Mouse (Mus musculus): ENCODE measurements around the gene Ptcd2.

The Ptcd2 gene

DNA sequence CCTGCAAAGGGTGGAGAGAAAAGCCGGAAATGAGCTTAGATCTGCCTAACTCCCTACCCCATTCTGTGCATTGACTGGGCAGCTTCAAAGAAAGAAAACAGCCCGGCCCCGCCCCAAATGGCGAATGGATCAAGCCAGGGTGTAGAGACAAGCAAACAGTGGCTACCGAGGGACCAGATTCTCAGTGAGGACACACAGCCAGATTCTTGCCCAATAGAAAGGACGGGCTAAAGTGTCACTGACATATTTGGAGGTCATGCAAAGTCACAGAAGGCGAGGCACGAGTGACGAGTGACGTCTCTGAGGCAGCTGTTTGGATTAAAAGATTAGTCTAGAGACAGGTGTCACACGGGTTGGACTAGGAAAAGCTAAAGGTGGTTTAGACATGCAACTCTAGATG lies 40.1 kb downstream of the Ptcd2 start:
- no peak for DNase-seq

DNA sequence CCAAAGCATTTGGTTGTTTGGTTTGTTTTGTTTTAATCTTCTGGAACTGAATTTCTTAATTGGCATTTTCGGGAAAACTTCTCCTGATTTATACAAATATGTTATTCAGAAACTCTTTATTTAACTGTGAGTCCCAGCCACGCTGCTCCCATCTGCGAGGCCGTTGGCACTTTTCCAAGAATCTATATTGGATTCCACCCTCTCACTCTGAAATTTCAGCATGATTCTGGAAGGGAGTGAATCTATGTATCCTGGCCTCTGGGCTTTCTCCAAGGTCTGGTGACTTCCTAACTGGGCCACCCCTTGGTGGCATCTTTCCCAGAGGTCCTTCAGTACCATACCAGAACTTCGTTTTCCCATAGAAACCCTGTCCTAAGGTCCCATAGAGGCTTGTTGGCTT lies 40.7 kb downstream of the Ptcd2 start:
- DNase-seq: peak in 1 of 2 experiments; percentile 35

DNA sequence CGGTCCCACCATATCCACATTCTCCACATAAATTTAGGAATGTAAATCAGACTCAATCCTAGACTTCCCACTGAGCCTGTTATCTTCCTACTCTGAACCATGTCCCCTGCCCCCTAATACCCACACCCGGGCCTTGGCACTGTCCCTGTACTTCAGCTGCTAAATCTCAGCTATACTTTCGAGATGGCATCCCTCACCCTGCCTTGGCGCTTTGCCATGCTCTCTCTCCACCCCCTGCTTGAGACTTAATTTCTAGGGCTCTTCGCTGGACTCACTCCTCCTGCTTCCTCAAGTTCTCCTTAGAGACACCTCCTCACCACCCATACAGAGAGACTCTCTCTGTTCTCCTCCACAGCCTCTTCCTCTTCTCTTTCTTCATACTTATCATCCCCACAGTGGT lies 44.6 kb downstream of the Ptcd2 start:
- DNase-seq: no peak

DNA sequence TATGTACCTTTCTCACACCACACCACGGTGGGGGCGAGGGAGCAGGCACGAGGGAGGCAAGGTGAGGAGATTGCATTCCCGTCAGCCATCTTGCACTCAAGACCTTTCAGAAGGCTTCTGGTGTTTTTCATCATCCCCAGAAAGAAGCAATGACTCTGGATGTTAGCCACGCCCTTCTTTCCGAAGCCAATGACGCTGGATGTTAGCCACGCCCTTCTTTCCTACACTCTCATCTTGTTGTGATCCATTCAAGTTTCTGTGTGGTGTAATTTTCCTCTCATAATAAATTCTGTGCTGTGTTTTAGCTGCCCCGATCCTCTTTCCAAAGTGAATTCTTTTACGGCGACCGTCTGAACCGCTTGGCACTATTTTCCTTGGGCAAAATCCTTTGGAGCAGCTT lies 50.3 kb downstream of the Ptcd2 start:
- DNase-seq: no peak

DNA sequence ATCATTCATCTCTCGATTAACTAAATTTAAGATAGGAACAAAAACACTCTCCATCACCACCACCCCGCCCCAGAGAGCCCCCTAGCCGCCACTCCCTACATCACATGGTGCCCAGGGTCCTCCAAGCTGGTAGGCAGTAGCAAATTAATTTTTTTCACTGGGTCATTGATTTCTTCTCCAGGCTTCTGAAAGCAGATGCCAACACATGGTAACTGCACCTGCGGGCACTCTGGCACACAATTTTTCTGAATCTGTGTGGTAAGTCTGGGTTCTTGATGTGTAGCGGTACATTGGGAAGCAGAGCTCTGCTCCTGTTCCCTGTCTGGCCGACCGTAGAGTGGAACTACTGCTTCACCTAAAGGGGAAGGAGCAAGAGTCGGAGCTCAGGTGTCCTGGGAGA lies 53.7 kb downstream of the Ptcd2 start:
- no peak for DNase-seq

DNA sequence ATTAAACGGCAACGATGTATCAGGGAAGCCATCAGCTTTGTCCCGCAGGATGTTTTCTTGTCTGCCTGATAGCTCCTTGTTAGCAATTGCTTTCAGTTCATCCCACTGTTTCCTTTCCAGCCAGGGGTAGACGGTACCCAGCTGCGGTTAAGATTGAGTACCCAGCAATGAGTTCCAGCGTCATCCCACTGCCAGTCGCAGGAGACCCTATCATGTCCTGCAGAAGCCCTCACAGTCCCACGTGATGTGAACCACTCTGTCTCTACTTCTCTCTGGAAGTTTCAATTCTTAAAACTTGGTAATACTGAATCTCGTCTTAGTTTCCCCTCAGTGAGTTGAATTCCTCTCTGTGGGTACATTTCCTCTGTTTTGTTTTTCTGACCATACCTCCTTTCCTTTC lies 56.7 kb downstream of the Ptcd2 start:
- DNase-seq: no peak

DNA sequence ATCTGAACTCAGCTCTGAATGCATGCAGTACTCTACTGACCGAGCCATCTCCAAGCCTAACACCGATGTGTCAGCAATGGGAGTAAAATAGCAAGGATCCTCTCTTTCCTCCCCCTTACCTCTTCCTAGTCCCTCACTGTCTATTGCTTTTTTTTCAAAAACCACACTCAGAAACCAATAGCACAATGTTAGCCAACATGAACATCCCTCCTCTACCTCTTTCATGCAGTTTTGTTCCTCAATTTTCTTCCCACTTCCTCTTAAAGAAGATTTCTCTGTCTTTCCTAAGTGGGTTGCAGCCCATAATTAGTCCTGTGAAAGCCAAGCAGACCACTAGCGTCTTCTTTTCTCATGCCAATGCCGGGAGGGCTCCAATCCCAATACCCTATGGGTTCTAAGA lies 57.3 kb downstream of the Ptcd2 start:
- no peak for DNase-seq

DNA sequence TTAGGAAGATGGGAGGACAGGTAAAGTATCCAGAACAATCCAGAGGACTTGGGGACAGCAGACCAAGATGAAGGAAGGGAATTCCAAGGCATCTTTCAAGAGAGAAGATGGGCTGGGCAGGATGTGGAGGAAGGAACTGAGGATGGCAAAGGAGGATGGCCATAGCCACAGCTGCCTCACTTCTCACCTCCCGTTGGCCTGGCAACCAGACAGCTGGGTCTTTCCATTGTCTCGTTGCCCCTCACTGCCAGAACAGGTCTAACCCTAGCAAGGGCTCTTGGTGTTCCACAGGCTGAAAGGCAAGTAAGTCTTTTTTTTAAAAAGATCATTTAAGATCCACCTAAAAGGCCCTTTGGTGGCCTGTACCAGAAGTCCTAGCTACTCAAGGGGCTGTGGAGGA lies 59.3 kb downstream of the Ptcd2 start:
- no peak for DNase-seq

DNA sequence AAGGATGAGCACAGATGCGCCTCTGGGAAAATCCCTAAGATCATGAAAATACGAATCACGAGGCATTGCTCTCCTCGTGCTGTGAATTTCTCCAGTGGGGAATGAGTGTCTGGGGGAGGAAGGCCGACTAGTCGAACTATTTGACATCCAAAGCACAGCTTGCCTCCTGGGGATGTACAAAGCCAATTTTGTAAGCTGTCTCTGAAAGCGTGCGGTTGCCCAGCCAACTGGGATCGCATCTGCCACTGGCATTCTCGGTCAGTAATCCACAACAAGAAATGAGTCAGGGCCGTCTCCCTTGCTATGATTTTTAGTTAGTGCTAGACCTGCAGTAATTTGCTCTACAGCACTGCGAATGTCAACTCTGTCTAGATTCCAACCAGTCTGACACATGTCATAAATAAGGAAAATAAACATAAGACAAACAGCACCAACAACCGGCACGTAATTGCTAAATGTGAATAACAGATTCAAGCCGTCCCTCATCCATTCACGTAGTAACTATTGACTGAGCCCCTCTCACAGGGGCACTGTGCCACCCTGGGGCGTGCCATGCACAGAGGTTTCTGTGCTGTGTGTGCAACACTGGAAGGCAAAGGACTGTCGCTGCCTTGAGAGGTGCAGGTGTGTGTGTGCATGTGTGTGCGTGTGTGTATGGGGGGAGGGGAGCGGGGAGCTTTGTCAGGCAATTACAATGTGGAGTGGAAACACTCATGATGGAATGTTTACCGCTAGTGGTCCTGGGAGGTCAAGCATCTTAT lies 59.9 kb downstream of the Ptcd2 start:
- peak; percentile 31 to 53 for DNase-seq

DNA sequence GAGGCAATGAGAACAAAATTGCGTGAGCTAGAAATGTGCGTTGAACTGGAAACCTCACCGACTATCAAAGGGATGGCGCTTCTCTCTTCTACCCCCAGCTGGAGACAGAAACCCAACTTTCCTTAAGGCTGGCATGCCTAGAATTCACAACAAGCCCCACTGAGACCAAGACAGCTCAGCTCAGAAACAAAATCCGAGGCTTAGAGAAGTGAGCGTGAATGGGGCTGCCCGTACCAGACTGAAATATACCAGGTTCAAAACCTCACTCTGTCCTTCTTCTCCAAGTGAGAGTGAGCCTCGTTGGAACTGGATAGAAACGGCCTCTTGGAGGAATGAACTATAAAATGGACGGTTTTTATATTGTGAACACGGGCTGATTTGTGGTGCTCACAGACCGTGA lies 60.6 kb downstream of the Ptcd2 start:
- no peak for DNase-seq

DNA sequence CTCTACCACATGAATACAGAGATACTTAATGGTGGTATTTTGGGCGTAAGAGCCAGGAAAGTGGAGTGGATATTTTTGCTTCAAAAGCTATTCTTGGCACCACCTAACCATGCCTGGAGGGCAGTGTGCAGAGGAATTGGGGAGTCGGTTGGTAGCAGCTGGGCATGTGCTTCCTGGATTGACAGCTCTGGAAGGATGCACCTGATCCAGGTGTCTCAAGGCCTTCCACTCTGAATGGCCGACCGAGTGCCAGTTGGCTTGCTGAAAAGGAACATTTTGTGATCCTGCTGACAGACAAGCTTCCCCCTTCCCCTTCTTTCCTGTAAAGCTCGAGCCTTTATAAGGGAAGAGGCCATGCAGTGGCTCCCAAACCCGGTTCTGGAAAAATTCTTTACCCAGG lies 61.5 kb downstream of the Ptcd2 start:
- DNase-seq: no peak

DNA sequence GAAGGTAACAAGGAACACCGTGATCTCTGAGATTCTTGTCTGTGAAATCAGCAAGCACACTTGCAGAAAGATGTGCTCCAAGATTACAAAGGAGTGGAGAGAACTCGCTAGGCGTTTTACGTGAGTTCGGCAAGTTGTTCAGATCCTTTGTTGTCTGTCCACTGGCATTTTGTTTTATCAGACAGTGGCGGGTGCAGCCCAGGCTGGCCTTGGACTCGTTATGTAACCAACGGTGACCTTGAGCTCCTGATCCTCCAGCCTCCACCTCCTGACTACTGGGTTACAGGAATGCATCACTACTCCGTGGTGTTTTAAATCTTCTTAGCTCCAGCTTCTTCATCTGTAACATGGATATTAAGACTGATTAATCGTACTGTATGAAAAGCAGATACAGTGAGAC lies 65.2 kb downstream of the Ptcd2 start:
- DNase-seq: no peak

DNA sequence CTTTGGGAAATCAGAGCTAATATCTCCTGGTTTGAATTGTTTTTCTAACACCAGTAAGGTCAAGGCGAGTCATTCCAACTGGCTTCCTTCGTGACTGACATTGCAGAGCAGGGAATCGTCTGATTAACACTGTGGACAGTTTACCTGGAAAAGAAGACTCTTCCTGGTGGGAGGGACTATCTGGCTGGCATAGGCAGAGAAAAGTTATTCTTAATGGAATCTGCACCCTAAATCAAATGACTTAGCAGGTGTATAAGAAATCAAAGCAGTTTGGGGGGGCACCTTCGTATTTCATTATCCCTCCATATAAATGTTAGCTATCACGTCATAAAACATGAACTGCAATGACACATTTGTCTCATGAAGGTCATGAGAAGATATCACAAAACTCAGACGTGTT lies 66.0 kb downstream of the Ptcd2 start:
- DNase-seq: no peak

DNA sequence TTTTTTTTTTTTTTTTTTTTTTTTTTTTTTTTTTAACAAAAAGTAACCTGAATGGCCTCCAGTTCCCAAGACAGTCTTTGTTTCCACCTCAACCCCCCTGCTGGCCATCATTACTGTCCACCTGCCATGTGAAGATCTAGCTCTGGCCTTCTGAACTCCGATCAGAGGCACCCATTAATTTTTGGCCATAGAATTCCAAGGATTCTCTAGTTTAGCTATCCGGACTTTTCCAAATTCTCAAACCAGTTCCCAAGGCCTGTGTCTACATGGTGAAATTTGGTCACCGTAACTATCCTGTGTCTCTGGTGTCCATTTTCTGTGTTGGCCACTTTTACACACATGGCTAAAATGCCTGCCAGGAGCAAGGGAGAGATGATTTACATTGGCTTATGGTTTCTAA lies 67.0 kb downstream of the Ptcd2 start:
- DNase-seq: no peak

DNA sequence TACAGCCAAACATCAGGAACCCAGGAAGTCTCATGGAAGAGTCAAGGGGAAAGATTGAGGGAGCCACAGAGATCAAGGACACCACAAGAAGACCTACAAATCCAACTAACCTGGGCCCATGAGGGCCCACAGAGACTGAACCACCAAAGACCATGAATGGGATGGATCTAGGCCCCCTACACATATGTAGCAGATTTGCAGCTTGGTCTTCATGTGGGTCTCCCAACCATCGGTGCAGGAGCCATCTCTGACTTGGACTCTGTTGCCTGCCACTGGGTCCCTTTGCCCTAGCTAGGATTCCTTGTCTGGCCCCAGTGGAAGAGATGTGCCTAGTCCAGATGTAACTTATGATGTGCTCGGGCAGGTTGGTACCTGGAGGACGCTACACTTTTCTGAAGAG lies 72.5 kb downstream of the Ptcd2 start:
- DNase-seq: no peak

Measured in cerebellum, postnatal 25 days (tissue).